ENCODE assay signal across 19 mouse cellular contexts in the genomic region with DNA sequence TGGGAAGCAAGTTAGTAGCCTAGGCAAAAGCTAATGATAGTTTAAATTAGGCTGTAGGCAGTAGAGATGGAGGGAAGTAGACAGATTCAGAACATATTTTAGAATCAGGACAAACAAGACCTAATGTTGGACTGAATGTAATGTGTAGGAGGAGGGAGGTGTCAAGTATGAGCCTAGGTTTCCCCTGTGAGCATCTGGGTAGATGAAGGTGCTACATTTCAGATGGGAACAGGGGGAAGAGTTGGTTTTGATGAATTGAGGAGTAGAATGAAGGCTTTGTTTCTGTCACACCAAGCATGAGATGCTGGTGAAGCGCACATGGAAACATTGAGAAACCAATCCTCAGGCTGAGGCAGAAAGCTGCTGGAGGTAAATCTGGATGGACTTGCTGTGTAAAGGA. TPM values are rescaled to one million over a fixed set of nuclear protein-coding genes. Genes with fewer than 3 reads are reported as not detected.
DNase-seq lines count a peak whose midpoint lies in the region; TF ChIP-seq lines count a peak whose summit lies in the region.
"Had no signal": no experiment of that assay in that cellular context is flagged by ENCODE, and none has a peak within 500 bp of the region (broad histone marks: within the 10 kb centered on the region; RNA-seq: fewer than 3 reads in every experiment).

No protein-coding gene starts in this region.

- DNase-seq in heart, adult 11 months: peak; percentile 39
- DNase-seq in heart, postnatal 4 days: no peak
- peak; percentile 5 for DNase-seq in retina, postnatal 1 day
- DNase-seq in retina, embryonic 14.5 days (ENCODE audit: low spot score): no peak
- DNase-seq in cerebellum, postnatal 10 days: no peak
- no peak for DNase-seq in cerebellum, adult 8-10 months
- DNase-seq: adrenal gland, adult 2 months; adrenal gland, postnatal 10 days; adrenal gland, postnatal 25 days; cerebellum, adult 11-12 months; cerebellum, adult 9-11 months; cerebellum, postnatal 25 days; embryo, embryonic 11 days had no signal

- no peak overlapping the region for H3K4me3 ChIP-seq in cortical plate, adult 2 months (ENCODE audit: insufficient read depth, low read length)
- H3K4me3 ChIP-seq: embryonic facial prominence, embryonic 13.5 days; embryonic facial prominence, embryonic 15.5 days; erythroblast, embryonic 14.5 days; forebrain, embryonic 10.5 days; forebrain, embryonic 12.5 days had no signal

- peaks cover 10% of the 10 kb centered on the region; the same call in 1 of the 2 replicates for H3K4me1 ChIP-seq in cortical plate, adult 2 months (ENCODE audit: control insufficient read depth, insufficient read depth, low read length)
- H3K4me1 ChIP-seq: embryonic facial prominence, embryonic 15.5 days; forebrain, embryonic 10.5 days; forebrain, embryonic 12.5 days had no signal

- no peak for TF ChIP-seq POLR2A in cortical plate, adult 2 months (IDR thresholded peaks at IDR 0.05; ENCODE audit: extremely low read depth, insufficient read depth, low read length)

- 0 out of 2 replicates have a peak overlapping the region, but pooled peaks have one; percentile 17 for H3K27ac ChIP-seq in cortical plate, adult 2 months (ENCODE audit: insufficient read depth, low read length)
- H3K27ac ChIP-seq: embryonic facial prominence, embryonic 13.5 days; embryonic facial prominence, embryonic 15.5 days; forebrain, embryonic 10.5 days; forebrain, embryonic 12.5 days had no signal

- TF ChIP-seq CTCF in cortical plate, adult 2 months (IDR thresholded peaks at IDR 0.05; ENCODE audit: extremely low read depth, insufficient read depth, low read length): no peak

RNA-seq across cellular contexts. Expression of a gene that starts 9.7 kb away (rescaled TPM):
- total RNA-seq in heart, postnatal 4 days (2021): 10 to 100 TPM; 21.3 to 22.1 TPM
- 33.4 and 34.4 TPM in 2 replicates for polyA plus RNA-seq in cortical plate, adult 2 months (2012; rRNA removed)

RNA-seq across cellular contexts. Expression of a gene that starts 28.9 kb away (rescaled TPM):
- 1 to 10 TPM; 4.3 to 4.5 TPM for total RNA-seq in heart, postnatal 4 days (2021)
- polyA plus RNA-seq in cortical plate, adult 2 months (2012; rRNA removed): 3.4 and 4.6 TPM in 2 replicates

RNA-seq across cellular contexts. Expression of a gene that starts 29.2 kb away (rescaled TPM):
- 10 to 100 TPM; 28.4 to 31.1 TPM for total RNA-seq in heart, postnatal 4 days (2021)
- polyA plus RNA-seq in cortical plate, adult 2 months (2012; rRNA removed): 124 and 132 TPM in 2 replicates

Comparison
In these comparisons a context has a peak if more than half of its experiments do, and no peak if none do; other contexts are left out.
1. DNase-seq: peak in heart, adult 11 months (single experiment) and retina, postnatal 1 day (single experiment); none in heart, postnatal 4 days (single experiment), retina, embryonic 14.5 days (single experiment), cerebellum, postnatal 10 days (0 of 2) and cerebellum, adult 8-10 months (single experiment).